Mouse (Mus musculus): ENCODE data around the gene Cox6a1.

Gene Cox6a1

GRCm38 (mm10) chr5:115362819-115363714 is 14.3 kb upstream of the Cox6a1 start:
- Histone ChIP-seq H3K36me3 (ENCODE audit: control insufficient read depth, insufficient read depth, low read length, poor library complexity, severe bottlenecking) (no peaks in the 10 kb centered on the region), H3K27me3 (ENCODE audit: control insufficient read depth, insufficient read depth, low read length, poor library complexity, severe bottlenecking) (no peaks in the 10 kb centered on the region; the same call in 1 of the 2 replicates)
- DNase-seq (ENCODE audit: low read depth, low spot score), result no peak

GRCm38 (mm10) chr5:115362216-115362615 is 13.4 kb upstream of the Cox6a1 start:
- Histone ChIP-seq H3K36me3 (ENCODE audit: control insufficient read depth, insufficient read depth, low read length, poor library complexity, severe bottlenecking) (no peaks in the 10 kb centered on the region), H3K27me3 (ENCODE audit: control insufficient read depth, insufficient read depth, low read length, poor library complexity, severe bottlenecking) (no peaks in the 10 kb centered on the region; the same call in 1 of the 2 replicates)
- DNase-seq (ENCODE audit: low read depth, low spot score), result no peak

GRCm38 (mm10) chr5:115359851-115360372 is 11.1 kb upstream of the Cox6a1 start:
- Histone ChIP-seq H3K36me3 (ENCODE audit: control insufficient read depth, insufficient read depth, low read length, poor library complexity, severe bottlenecking) (no peaks in the 10 kb centered on the region), H3K27me3 (ENCODE audit: control insufficient read depth, insufficient read depth, low read length, poor library complexity, severe bottlenecking) (no peaks in the 10 kb centered on the region; the same call in 1 of the 2 replicates)
- no peak for DNase-seq (ENCODE audit: low read depth, low spot score)

GRCm38 (mm10) chr5:115359438-115359837 is 10.7 kb upstream of the Cox6a1 start:
- no peaks in the 10 kb centered on the region for H3K36me3 ChIP-seq (ENCODE audit: control insufficient read depth, insufficient read depth, low read length, poor library complexity, severe bottlenecking)
- DNase-seq (ENCODE audit: low read depth, low spot score), result no peak
- H3K27me3 ChIP-seq (ENCODE audit: control insufficient read depth, insufficient read depth, low read length, poor library complexity, severe bottlenecking), result no peaks in the 10 kb centered on the region; the same call in 1 of the 2 replicates

GRCm38 (mm10) chr5:115358872-115359271 is 10.1 kb upstream of the Cox6a1 start:
- no peaks in the 10 kb centered on the region; the same call in 1 of the 2 replicates for H3K27me3 ChIP-seq (ENCODE audit: control insufficient read depth, insufficient read depth, low read length, poor library complexity, severe bottlenecking)

GRCm38 (mm10) chr5:115355070-115355469 is 6.3 kb upstream of the Cox6a1 start:
- Histone ChIP-seq H3K36me3 (ENCODE audit: control insufficient read depth, insufficient read depth, low read length, poor library complexity, severe bottlenecking) (no peaks in the 10 kb centered on the region), H3K27me3 (ENCODE audit: control insufficient read depth, insufficient read depth, low read length, poor library complexity, severe bottlenecking) (no peaks in the 10 kb centered on the region)
- no peak for DNase-seq (ENCODE audit: low read depth, low spot score)

More at GRCm38 (mm10) chr5:115358872-115359271, 10.1 kb upstream of the Cox6a1 start:
- no peaks in the 10 kb centered on the region for H3K36me3 ChIP-seq (ENCODE audit: control insufficient read depth, insufficient read depth, low read length, poor library complexity, severe bottlenecking)
- DNase-seq (ENCODE audit: low read depth, low spot score), result peak; percentile 85

GRCm38 (mm10) chr5:115351348-115351747 is 2.6 kb upstream of the Cox6a1 start:
- no peak for DNase-seq (ENCODE audit: low read depth, low spot score)
- no peaks in the 10 kb centered on the region for H3K27me3 ChIP-seq (ENCODE audit: control insufficient read depth, insufficient read depth, low read length, poor library complexity, severe bottlenecking)
- H3K36me3 ChIP-seq (ENCODE audit: control insufficient read depth, insufficient read depth, low read length, poor library complexity, severe bottlenecking), result no peaks in the 10 kb centered on the region; the same call in 1 of the 2 replicates

GRCm38 (mm10) chr5:115349225-115349555 is 409 bp upstream of the Cox6a1 start:
- Histone ChIP-seq H3K27me3 (ENCODE audit: control insufficient read depth, insufficient read depth, low read length, poor library complexity, severe bottlenecking) (no peaks in the 10 kb centered on the region), H3K36me3 (ENCODE audit: control insufficient read depth, insufficient read depth, low read length, poor library complexity, severe bottlenecking) (peaks cover 5% of the 10 kb centered on the region)
- DNase-seq (ENCODE audit: low read depth, low spot score), result no peak

GRCm38 (mm10) chr5:115347564-115347963 is 1.2 kb downstream of the Cox6a1 start:
- DNase-seq (ENCODE audit: low read depth, low spot score), result peak; percentile 92
- H3K27me3 ChIP-seq (ENCODE audit: control insufficient read depth, insufficient read depth, low read length, poor library complexity, severe bottlenecking), result no peaks in the 10 kb centered on the region
- H3K36me3 ChIP-seq (ENCODE audit: control insufficient read depth, insufficient read depth, low read length, poor library complexity, severe bottlenecking), result peaks cover 13% of the 10 kb centered on the region

GRCm38 (mm10) chr5:115341314-115342165 is 7.2 kb downstream of the Cox6a1 start:
- H3K36me3 ChIP-seq (ENCODE audit: control insufficient read depth, insufficient read depth, low read length, poor library complexity, severe bottlenecking), result peaks cover 13% of the 10 kb centered on the region
- peak; percentile 16 for DNase-seq (ENCODE audit: low read depth, low spot score)
- no peaks in the 10 kb centered on the region for H3K27me3 ChIP-seq (ENCODE audit: control insufficient read depth, insufficient read depth, low read length, poor library complexity, severe bottlenecking)

GRCm38 (mm10) chr5:115340577-115341313 is 8.0 kb downstream of the Cox6a1 start, which contains the start of the genes Gatc and Triap1:
Gene Gatc, minus strand, starts transcription at chr5:115341178.
Gene Triap1, plus strand, starts transcription at chr5:115341225.
- Histone ChIP-seq H3K36me3 (ENCODE audit: control insufficient read depth, insufficient read depth, low read length, poor library complexity, severe bottlenecking) (peaks cover 13% of the 10 kb centered on the region), H3K27me3 (ENCODE audit: control insufficient read depth, insufficient read depth, low read length, poor library complexity, severe bottlenecking) (no peaks in the 10 kb centered on the region)
- DNase-seq (ENCODE audit: low read depth, low spot score), result peak; percentile 92

- peaks cover 8% of the 10 kb centered on the region for H3K36me3 ChIP-seq (ENCODE audit: control insufficient read depth, insufficient read depth, low read length, poor library complexity, severe bottlenecking)
- DNase-seq (ENCODE audit: low read depth, low spot score), result no peak
- no peaks in the 10 kb centered on the region for H3K27me3 ChIP-seq (ENCODE audit: control insufficient read depth, insufficient read depth, low read length, poor library complexity, severe bottlenecking)
Observed at GRCm38 (mm10) chr5:115340007-115340406, 8.8 kb downstream of the Cox6a1 start.

GRCm38 (mm10) chr5:115333626-115334025 is 15.2 kb downstream of the Cox6a1 start:
- peak; percentile 43 for DNase-seq (ENCODE audit: low read depth, low spot score)
- H3K27me3 ChIP-seq (ENCODE audit: control insufficient read depth, insufficient read depth, low read length, poor library complexity, severe bottlenecking), result no peaks in the 10 kb centered on the region
- H3K36me3 ChIP-seq (ENCODE audit: control insufficient read depth, insufficient read depth, low read length, poor library complexity, severe bottlenecking), result peaks cover 7% of the 10 kb centered on the region; the same call in 1 of the 2 replicates

GRCm38 (mm10) chr5:115330955-115331354 is 17.8 kb downstream of the Cox6a1 start:
- Histone ChIP-seq H3K27me3 (ENCODE audit: control insufficient read depth, insufficient read depth, low read length, poor library complexity, severe bottlenecking) (no peaks in the 10 kb centered on the region), H3K36me3 (ENCODE audit: control insufficient read depth, insufficient read depth, low read length, poor library complexity, severe bottlenecking) (peaks cover 7% of the 10 kb centered on the region; the same call in 1 of the 2 replicates)
- no peak for DNase-seq (ENCODE audit: low read depth, low spot score)
